Mouse (Mus musculus) liver (tissue): ENCODE results near the gene Ccnd1.

Source experiments
- DNase-seq: peaks from one replicate; pipeline ENCODE4 v3.0.0-alpha.2; 2020; ENCODE audit warnings: mixed read lengths

The Ccnd1 gene

DNA sequence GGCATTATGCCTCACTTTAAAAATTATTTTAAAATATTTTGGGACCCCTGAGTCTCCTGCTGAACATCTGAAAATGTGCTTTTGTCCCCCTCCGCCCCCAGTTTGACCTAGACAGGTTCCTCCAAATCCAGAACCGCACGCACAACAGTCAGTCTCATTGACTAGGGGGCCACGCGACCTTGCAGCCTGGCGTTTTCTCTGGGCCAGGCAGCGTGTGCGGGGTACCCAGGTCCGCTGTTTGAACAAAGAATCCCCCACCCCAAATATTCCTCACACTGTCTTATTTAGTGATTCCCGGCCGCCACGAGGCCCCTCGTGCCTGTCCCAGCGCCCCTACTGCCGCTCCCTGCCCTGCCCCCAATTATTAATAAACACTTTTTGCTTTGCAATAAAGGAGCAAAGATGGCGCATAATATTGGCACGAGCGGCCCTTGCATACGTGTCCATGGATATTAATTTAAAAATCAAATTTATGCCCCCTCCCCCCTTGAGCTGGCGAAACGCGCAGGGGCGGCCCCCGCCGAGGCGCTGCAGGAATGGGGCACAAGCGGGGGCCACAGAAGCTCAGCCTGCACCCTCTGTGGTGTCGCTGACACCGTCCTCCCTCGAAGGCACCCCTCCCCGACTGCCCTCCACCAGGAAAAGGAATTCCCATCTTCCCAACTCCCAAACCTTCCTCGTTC lies 923 bp downstream of the Ccnd1 start:
- DNase-seq = no peak

GRCm38 (mm10) chr7:144937899-144938517 lies 1.7 kb downstream of the Ccnd1 start:
- DNase-seq = no peak

DNA sequence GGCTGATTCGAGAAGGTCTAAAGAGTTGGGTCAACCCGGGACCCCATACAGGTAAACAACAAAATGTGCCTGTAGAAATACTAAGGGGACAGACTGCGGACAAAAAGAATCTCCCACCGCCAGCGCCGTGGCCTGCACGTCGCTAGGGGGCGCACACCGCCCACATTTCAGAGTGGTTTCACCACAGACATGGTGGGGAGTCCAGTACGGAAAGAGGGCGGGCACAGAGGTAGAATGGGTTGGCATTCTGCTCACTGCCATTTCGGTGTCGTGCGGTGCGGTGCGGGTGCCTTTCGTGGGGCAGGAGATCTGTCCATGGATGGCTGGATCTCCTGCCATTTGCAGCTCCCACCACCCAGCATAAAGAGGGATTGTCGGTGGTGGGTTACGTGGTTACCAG lies 2.2 kb downstream of the Ccnd1 start:
- peak; percentile 82 for DNase-seq

- no peak for DNase-seq
Observed at GRCm38 (mm10) chr7:144936311-144936880, 3.3 kb downstream of the Ccnd1 start.

DNA sequence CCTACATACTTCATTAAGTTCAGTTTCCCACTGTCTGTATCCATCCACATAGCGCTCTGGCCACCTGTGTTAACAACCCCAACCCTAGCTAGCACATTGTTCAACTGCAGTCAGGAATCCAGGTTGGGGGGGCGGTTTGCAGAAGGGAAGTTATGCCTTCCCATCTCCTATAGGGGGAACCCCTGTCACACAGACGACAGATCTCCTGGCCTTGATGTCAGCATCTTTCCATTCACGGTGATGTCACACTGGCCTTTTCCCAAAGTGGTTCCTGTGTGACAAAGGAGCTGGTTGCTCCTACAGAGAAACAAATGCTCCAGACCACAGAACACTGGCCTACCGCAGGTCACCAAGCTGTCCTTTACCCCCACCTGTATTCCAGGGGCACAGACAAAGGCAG lies 4.2 kb downstream of the Ccnd1 start:
- DNase-seq = no peak

DNA sequence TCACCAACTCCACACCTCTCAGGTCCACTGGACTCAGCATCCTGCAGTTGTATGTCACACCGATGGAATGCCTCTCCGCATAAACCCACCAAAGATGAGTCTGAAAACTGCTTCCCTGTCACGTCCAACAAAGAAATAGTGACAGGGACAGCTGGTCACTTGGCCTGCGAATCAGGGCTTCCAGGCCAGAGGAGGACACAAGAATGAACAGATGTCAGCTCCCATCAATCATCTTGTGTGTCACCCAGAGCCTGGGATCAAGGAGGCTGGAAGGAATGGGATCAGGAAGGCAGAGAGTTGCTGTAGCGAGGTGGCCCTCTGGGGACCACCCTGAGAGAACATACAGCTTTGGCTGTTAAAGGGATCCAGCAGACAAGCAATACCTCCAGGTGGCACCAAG lies 4.8 kb downstream of the Ccnd1 start:
- no peak for DNase-seq

GRCm38 (mm10) chr7:144933796-144934195 lies 5.9 kb downstream of the Ccnd1 start:
- DNase-seq = no peak

DNA sequence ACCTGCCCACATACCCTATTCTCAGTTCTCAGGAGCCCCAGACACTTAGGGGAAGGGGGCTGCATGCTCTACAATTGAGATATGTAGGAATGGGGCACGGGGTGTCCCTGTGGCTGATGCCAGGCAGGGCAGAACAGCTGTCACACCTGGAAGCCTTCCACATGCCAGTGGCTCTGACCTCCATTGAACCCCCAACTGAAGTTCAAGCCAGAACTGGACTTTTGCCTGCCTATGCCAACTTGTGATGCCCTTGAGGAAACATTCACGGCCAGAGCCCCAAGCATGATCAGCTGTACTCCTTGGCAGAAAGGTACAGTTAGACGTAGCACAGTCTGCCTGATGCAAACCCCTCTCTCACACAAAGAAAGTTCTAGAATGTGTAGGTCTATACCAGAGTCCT lies 6.4 kb downstream of the Ccnd1 start:
- DNase-seq = no peak

DNA sequence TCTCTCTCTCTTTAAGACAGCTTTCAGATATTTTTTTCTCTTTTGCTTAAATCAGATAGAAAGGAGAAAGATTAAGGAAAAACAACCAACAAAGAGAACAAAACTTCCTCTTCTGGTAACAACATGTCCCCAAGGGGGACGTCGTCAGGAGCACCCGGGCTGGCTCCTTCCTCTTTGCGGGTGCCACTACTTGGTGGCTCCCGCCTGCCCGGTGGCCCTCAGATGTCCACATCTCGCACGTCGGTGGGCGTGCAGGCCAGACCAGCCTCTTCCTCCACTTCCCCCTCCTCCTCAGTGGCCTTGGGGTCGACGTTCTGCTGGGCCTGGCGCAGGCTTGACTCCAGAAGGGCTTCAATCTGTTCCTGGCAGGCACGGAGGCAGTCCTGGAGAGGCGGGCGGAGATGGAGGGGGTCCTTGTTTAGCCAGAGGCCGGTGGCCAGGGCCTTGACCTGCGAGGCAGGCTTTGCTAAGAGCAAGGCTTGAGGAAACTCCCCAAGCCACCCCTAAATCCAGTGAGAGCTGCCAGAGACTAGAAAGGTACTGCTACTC lies 7.3 kb downstream of the Ccnd1 start:
- DNase-seq = no peak

- DNase-seq = peak; percentile 43
Observed at GRCm38 (mm10) chr7:144931778-144932177, 7.9 kb downstream of the Ccnd1 start.

- DNase-seq = no peak
Observed at GRCm38 (mm10) chr7:144929931-144930330, 9.8 kb downstream of the Ccnd1 start.

GRCm38 (mm10) chr7:144929506-144929905 lies 10.2 kb downstream of the Ccnd1 start:
- no peak for DNase-seq

- no peak for DNase-seq
Observed at GRCm38 (mm10) chr7:144928889-144929210, 10.9 kb downstream of the Ccnd1 start.

GRCm38 (mm10) chr7:144928009-144928888 lies 11.5 kb downstream of the Ccnd1 start:
- DNase-seq = no peak

- DNase-seq = no peak
Observed at GRCm38 (mm10) chr7:144927591-144927990, 12.1 kb downstream of the Ccnd1 start.

DNA sequence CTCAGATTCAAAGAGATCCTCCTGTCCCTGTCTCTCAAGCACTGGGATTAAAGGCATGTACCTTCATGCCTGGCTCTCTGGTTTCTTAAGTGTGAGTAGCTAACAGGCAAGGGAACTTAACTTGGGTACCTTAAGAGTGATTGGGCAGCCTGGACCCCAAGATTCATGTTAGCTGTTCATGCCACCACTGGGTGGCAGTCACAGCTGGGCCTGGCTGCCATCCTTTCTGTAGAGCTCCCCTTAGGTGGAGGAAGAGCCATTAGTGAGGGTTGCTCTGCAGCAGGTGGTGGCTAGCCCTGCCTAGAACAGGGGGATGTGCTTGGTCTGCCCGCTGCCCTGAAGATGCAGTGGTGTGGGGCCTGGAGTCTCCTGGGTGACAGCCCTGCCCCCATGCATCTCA lies 20.9 kb downstream of the Ccnd1 start:
- DNase-seq = no peak

GRCm38 (mm10) chr7:144914948-144915750 lies 24.6 kb downstream of the Ccnd1 start, which contains the start of gene LTO1:
LTO1 (plus strand) TSS chr7:144915100.
- peak; percentile 95 for DNase-seq

DNA sequence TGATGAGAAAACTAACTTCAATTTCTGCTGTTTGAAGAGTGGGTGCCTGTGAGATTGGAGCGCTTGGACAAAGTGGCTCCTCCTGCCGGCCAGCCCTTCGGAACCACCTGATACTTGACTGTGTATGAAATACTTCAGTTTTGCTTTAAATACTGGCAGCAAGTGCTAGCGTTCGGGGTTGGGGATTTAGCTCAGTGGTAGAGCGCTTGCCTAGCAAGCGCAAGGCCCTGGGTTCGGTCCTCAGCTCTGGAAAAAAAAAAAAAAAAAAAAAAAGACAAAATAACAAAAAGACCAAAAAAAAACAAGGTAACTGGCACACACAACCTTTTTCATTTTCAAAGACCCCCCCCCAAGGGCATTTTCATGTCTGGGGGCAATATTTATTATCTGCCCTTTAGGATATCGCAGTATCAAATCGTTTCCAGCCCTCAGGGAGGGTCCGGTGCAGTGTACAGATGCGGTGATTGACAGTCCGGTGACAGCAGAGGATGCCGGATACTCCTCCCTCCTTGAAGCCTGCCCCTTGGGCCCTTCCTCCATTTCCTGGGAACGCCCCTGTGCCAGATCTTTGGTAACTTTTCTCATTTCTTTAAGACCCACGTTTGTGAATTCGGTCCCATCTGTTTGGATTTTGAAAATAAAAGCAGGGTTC lies 25.3 kb downstream of the Ccnd1 start:
- no peak for DNase-seq

- DNase-seq = no peak
Observed at GRCm38 (mm10) chr7:144912897-144913296, 26.8 kb downstream of the Ccnd1 start.

DNA sequence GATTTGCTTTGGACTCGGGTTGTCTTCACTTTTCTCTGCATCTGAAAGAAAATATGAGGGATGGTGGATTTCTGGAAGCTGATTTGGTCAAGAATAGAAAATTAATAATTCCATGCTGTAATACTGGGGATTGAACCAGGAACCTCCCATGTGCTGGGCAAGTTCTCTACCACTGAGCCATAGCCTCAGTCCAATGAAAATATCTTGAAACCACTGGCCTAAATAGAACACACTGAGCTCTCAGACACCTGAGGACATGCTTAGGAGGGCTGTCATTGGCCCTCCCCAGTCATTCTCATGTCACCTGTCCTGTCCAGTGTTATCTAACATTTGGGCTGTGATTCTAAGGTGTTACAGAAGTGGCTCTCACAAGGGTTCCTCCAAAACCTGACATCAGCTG lies 28.6 kb downstream of the Ccnd1 start:
- no peak for DNase-seq

- DNase-seq = no peak
Observed at GRCm38 (mm10) chr7:144908705-144909104, 31.0 kb downstream of the Ccnd1 start.

GRCm38 (mm10) chr7:144907793-144908192 lies 31.9 kb downstream of the Ccnd1 start:
- DNase-seq = peak; percentile 29
